Mouse (Mus musculus) testis, adult 2 months (tissue): ENCODE results near the gene Dnajc19.

Experiments
- CTCF ChIP-seq: fragments of 200-500 bp; IDR thresholded peaks from 2 replicates; pipeline ENCODE4 v1.5.1; 2012; ENCODE audit warnings: low read depth, mild to moderate bottlenecking, inconsistent platforms, low read length, moderate library complexity; ENCODE audit not compliant: control insufficient read depth, insufficient read depth, insufficient replicate concordance
- POLR2A ChIP-seq: fragments of 200-500 bp; IDR thresholded peaks from 2 replicates; pipeline ENCODE4 v1.6.1; 2012; ENCODE audit warnings: low read depth, mild to moderate bottlenecking, inconsistent platforms, low read length, moderate library complexity; ENCODE audit not compliant: control insufficient read depth

DNA sequence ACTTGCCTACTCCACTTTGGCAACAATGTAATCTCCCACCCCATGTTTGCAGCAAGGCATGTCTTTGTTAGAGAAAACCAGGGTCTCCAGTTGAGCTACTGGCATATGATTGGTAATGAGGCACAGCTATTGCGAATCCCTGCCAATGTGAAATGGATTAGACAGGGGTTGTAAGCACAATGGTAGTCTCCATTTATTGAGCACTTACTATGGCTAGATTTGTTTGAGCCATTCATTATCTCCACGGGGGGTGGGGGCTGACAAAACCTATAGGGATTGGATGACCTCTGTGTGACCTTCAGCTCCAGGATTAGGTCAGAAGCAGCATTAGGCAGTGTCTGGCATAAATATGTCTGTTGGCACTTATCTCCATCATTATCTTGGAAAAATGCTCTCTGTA is 21.8 kb upstream of the Dnajc19 start:
- TF ChIP-seq CTCF (no peak), POLR2A (no peak)
